Mouse (Mus musculus) retina, postnatal 7 days (tissue): ENCODE data around the gene Brd2.

Experiments used
- DNase-seq: peaks from one replicate; pipeline ENCODE4 v3.0.0-alpha.2; 2012; ENCODE audit warnings: low read depth, low spot score

The Brd2 gene

DNA sequence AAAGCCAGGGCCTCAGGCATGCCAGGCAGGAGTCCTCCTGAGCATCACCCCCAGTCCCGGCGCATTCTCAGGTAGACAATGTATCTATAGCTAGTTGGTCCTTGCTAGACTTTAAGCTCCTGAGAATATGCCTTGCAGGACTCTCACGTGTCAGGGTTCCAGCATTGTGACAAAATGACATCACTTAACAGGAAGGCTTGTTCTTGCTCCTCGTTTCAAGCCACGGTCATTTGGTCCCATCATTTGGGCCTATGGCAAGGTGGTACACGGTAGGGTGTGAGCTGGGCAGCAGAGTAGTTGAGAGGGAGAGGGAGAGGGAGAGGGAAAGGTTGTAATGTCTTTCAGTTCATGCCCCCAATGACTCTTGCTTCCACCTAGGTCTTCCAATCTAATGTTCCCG is 9.5 kb upstream of the Brd2 start:
- DNase-seq: no peak

DNA sequence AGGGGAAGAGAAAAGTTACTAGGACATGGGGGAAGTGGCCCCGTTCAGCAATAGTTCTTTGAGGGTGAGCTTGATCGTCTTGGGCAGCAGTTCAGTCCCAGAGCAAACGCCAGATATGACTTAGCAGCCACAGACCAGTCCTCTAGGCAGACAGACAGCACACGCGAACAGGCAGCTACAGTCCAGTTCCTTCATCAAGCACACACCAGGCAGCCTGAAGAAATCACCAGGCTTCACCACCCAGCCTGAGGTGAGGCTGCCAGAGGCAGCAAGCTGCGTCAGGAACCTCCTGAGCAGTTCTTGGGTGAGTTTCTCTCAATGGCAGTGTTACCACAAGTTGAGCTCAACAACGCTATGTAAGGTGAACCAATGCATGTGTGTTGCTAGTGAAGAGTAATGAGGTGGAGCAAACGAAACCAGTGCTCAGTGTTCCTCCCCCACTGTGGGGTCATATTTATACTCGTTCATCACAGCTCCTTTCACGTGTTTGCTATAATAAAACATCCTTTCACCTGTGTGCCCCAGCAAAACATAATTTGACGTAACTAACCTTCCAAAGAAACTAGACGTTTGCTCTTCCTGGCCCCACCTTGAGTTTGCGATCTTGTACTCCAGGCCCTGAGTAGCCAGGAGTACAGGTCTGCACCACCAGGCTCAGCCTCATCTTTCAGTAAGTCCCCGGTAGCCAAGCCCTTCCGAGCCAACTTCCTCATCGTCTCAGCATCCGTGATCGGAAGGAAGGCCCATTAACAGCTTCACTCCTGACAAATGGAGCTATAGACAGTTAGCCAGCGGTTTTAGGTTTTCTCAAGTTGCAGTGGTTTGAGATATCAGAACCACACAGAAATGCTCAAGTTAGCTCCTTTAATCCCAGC is 7.9 kb upstream of the Brd2 start:
- no peak for DNase-seq

DNA sequence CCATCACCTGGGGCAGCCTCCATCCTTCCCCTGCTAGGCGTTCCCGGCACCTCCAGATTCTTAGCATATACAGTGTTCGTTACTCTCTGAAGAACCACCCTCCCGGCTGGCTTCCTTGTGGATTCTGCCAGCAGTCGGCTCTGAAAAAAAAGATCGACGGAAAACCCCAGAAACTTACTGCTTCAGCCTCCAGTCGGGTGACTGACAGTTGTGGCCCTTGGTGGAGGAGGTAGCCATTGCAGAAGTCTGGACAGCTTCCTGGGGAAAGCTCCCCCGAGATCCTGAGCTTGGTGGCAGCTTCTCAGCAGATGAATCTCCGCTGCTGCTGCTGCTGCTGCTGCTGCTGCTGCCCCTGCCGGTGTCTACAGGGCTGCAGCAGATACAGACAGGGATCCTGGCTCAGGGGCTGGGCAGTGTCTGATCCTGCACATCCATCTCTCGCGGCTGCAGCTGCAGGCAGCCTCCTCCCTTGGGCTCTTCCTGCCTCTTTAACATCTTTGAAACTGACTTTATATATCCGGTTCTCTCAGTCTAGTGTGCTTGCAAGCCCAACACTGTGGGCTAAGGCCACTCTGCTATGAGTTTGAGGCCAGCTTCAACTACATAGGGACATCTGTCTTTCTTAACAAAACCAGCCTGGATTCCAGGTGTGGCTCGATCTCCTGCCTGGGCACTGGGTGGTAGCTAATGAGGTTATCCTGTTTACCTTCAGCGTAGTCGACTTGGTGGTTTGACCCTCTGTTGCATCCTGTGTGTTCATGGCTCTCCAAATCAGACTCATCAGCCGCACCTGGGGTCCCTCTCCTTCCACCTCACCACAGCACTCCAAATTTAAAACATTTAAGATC is 6.7 kb upstream of the Brd2 start:
- DNase-seq: no peak

DNA sequence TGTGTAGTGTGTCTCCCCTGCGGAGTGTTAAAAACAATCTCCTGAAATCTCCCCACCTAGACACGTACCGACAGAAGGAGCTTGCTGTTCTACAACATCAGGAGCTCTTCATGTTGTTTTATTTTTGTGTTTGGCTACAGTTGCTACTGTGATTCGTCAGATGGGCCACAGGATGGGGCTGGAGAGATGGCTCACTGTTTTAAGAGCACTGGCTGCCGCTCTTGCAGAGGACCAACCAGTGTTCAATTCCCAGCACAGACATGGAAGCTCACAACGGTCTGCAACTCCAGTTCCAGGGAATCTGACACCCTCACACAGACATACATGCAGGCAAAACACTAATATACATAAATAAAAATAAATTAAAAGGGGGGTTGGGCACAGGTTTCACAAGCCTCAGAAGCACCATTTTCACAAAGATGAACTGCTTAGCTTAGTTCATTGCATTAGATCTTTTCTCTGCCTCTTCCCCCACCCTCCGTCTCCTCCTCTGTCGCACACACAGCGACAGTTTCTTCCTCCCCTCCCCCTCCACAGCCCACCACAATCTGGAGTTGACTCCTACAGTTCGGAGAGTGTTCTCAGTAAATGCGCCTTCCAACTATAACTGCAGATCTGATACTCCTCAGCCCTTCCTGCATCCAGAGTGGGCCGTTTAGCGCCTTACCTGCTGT is 6.0 kb upstream of the Brd2 start:
- DNase-seq: no peak

DNA sequence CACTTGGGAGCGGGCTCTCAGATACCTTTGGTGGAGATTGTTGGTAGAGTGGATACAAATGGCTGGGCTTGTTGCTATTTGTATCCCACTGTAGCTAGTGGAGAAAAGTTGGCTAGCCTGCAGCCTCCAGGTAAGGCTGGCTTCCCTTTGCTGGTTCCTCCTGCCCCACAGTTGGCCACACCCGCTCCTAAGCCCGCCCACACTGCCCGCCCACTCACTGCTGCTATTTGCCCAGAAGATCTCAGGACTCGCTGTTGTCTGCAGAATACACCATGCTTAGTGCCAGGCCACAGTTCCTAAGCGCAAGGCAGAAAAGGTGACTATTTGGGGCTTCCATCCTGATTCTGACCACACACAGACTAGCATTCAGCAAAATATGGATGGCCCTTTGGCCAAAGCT is 5.0 kb upstream of the Brd2 start:
- DNase-seq: no peak

DNA sequence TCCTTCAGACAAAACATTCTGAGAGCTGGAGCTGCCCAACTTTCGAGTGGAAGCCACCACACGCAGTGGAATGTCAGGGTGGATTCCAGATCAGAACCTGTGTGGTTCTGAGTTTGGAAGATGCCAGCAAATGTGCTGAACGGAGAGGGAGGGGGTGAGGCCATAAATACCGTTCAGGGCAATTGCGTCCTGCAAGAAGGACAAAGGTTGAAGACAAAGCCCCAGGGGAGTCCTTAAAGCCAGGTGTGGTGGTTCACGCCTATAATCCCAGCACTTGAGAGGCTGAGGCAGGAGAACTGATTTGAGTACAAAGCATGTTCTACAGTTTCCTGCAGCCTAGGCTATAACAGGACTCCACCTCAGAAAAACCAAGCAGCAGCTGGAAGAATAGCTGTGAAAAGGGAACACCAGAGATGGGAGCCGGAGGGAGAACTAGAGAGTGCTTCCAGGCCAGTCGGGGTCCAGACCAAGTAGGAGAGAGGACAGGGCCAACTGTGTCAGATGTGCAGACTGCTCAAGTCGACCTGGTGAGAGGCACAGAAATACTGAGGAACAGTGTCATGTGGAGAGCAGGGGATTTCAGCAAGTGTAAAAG is 4.5 kb upstream of the Brd2 start:
- DNase-seq: no peak

DNA sequence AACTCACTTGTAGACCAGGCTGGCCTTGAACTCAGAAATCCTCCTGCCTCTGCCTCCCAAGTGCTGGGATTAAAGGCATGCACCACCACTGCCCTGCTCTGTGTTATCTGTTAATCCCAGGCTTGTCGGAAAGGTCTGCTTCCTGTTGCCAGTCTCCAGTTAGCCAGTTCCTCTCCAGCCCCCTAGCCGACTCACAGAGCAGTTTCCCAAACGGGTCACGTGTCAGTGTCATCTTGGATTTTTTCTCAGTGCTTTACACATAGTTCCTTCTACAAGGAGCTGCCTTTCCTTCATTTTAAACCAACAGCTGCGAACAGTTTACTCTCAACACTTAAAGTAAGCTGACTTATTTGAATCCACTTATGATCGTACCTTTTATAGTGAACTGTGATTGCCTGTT is 2.2 kb upstream of the Brd2 start:
- no peak for DNase-seq

DNA sequence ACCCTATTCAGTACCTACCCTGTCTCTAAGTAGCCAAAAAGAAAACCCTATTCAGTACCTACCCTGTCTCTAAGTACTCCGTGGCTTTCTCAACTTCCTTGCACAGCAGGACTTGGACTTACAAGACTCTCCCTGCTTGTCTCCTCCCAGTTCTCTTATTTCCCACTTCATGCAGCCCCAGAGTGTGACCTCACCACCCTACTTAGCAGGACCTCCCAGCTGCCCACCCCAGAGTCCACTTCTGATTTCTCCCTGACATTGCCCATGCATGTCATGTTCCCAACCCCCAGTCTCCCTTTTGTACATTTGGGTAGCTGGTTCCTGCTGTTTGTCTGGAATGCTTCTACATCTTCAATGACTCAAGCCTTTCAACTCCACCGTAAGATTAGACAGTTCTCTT is 1.1 kb upstream of the Brd2 start:
- no peak for DNase-seq

DNA sequence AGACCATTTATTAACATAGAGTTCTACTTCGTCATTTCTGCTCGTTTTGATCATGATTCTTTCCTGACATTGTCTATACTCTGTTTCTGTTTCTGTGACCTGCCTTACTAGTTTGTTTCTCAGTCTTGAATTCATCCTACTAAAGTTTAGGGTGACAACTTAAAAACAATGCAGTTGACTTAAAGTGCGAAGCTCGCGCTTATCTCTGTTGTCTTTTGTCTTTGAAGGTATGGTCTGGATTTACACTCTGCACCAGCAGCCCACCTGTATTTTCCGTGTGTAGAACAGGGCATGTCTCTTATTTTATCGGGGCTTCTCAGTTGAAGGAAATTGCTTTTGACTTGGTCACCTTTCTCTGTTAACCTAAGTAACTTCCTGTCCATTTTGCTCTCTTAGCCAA is 677 bp upstream of the Brd2 start:
- no peak for DNase-seq

DNA sequence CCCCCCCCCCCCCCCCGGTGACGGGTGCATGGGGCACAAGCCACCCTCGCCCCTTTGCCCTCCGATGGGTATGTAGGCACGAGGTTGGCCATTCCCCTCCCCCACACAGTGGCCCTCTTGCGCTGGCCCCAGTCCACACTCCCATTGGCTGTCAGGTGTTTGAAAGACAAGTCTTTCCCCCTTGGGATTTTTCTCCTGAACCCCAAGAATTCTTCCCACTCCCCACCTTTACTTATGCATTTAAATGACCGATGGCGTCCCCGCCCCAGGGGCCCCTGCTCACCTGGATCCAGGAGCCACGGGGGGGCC is 601 bp downstream of the Brd2 start:
- DNase-seq: peak; percentile 44

DNA sequence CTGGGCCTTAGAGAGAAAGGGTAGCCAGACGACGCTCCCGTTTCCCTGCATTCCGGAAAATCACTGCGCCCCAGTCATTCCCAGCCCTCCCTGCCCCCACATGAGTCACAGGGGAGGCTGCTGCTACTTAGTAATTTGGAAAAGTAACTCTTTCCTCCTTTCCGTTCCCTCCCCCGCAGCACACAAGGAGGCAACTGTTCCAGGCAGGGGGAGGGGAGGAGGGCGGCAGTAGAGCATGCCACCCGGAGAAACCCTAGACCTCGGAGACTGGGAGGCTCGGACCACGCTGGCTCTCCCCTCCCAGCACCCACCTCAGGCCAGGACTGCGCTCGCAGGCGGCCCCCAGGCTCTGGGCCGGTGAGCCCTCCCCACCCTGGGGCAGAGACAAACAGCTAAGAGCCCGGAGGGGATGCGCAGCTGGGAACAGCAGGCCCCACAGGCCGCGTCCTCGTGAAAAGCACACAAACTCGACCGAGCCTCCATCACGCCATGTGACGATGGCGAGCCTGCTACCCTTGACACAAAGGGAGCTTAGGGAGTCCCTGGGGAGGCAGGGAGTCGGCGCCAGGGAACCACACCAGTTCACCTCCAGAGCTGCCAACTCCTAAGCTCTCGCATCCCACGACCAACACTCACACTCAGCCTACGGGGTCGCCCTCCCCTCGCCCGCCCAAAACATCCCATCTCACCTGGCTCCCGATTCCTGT is 1.1 kb downstream of the Brd2 start:
- peak; percentile 42 for DNase-seq

DNA sequence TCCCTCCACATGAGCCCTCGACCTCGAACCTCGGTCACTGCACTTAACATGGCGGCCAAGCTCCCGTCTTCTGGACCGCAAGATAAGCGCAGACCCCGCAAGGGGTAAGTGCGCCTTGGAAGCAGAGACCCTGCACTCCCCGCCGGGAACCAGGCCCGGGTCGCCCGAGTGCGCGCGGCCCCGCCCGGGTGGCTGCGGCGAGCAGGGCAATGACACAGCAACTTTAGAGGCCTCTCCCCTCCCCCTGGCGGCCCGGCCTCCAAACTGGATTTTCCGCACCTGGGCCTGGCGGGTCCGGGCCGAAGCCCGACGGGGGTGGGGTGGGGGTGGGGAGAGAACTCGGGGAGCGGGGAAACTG is 1.6 kb downstream of the Brd2 start:
- DNase-seq: no peak

DNA sequence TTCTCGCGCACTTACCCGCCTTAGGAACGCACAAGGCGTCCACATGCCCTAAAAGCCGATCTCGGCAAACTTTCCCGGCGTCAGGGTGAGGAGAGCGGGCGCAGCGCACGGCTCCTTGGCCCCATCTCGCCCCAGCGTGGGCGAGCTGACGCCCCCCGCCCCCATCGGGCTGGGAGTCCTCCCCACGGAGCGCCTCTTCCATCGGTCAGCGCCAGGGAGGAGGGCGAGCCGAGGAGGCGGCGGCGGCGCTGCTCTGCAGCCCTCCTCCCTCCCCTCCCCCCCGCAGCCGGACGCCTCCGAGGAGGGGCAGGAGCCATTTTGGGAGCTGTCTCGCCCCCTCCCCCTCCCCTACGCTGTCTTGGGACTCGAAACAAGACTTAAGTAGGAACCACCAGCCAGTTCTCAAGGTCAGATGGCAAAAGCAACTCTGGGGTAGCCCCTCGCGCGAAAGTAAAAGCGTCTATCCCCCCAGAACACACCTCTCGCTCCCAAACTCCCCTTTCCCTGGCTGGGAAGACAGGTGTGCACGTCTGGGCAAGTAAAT is 2.2 kb downstream of the Brd2 start:
- DNase-seq: peak; percentile 68

DNA sequence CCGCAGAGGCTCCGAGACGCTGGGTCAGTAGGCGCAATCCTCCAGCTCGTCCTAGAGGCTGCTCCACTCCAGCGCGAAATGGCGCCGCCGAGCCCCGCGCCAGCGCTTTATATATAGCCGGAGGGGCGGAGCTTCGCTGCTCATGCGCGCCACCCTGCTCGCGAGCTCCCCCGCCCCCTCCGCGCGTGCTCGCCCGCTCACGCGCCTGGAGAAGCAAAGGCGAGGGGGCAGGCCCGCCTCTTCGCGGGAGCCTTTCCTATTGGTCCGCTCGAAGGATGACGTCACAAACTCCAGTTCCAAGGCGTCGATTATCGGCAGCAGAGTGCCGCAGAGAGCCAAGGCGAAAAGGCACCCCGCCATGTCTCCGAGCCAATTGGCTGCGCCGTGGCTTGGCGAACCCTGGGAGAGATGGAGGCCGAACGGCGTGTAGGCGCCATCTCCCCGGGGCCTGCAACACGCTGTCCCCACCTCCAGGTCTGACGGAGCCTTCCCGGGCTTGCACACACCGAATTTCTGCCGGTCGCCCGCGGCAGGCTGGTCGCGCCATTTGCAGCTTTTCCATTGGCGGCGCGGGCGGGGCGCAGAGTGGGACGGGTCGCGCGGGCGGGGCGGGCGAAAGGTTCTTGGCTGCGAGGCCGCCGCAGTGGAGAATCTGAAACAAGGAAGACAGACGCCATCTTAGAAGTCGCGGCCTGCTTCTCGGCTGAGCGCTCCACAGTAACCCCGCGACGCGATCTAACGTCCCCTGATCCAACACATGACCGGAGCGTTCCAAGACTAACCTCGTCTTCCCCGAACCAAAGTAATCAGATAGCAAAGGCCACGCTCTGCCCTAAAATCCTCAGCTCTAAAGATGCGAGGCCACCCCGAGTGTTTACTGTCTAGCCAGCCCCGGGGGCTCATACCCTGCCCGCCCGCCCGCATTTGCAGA is 2.9 kb downstream of the Brd2 start, which contains the start of gene H2-DMa:
Gene H2-DMa, plus strand, starts transcription at position 293 of the 931 bp plus-strand sequence.
- peak; percentile 98 for DNase-seq

DNA sequence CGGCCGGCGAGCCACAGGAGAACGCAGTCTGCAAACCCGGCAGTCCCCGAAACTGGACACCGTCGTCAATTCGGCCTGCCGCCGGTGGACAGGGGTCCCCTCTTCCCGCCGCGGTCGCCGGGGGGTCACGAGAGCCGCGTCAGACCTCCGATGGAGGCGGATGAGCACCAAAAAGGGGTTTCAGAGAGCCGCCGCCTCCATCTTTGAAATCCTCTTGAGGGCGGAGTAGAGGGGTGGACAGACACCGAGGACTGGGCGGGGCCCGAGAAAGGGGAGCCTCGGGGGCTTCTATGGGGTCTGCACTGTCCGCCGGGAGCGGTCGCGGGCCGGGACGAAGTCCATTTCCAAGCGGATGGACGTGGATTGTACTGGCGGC is 3.6 kb downstream of the Brd2 start:
- DNase-seq: no peak

DNA sequence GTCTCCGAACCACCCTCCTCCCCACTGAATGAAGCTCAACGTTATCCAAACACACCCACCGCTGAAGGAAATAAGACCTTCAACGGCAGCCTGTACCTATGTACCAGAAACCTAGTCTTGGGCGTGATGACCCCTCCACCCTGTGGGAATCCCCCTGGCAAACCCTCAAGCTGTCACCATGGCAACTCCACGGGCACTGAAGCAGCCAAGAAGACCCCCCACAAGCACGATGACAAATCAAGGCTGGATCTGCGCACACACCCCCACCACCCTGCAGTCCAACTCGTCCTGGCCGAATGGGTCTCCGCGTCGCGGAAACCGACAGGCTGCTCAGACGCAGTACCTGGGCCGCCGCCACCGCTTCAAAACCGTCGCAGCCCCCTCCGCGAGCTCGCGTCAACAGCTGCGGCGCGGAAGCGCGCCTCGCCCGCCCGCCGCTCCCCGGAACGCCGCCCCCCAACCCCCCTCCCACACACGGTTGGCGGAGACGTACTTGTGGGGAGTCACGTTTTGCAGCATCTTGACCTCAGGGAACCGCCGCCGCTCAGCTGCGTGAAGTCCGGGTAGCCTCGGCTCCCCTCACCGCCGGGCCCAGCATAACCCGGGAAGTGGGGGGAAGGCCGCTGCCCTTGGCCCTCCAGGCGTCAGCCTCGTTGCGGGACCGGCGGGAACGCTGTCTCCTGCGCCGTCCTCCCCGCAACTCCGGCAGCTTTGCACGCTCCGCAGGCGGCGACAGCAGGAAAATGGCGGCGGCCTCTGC is 4.1 kb downstream of the Brd2 start:
- no peak for DNase-seq

DNA sequence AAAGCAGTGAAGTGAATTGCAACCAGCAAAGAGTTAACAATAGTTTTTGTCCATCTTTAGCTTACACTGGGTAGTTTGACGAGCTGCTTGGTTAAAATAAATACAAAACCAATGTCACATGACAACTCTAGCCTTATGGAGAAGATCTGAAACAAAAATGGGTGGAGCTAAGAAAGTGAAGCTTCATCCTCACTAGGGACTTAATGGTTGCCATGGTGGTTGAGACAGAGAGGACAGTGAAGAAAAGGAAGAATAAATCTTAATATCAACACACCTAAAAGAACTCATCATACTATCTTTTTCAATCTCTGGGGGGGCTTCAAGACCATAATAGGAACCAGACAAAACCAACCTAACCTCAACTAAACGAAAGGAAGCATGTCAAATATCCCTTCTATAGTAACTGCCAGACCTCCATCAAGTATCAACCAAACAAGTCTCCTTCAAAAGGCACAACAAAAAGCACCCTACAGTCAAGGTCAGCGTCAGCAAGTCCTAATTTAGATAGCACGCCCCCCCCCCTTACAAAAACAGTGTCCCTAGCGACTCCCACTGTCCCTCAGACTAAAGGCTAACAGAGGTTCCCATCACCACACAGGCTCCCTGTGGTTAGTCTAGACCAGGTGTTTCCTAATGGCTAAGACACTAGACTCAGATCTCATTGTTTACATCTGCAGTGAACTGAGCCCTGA is 4.9 kb downstream of the Brd2 start:
- DNase-seq: no peak

DNA sequence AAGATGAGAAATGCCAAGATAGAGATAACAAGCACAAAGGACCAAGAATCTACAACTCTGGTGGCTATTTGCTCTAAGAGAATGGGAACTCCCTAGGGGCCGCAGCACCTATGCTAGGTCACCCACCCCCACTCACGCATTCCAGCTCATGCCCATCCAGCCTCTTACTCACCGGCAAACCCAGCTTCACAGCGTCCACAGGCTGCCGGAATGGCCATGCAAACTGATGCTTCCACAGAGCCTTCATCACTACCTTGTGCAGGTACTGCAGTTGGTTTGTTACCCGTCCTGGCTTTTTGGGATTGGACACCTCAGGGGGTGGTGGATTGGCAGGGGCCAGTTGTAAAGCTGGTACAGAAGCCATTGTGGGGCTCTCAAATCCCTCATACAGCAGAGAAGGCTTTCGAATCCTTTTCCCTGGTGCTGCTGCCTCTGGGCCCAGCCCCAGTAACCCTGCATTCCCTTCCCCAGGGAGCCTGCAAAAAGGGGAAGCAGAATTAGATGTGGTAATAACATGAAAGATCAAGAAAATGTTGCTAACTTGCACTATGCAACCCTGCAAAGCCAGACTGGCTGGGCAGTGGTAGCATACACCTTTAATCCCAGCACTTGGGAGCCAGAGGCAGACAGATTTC is 5.6 kb downstream of the Brd2 start:
- no peak for DNase-seq
